Mouse (Mus musculus) erythroblast, embryonic 14.5 days (primary cell): ENCODE data around the gene Sft2d2.

Source experiments
- GATA1 ChIP-seq: IDR thresholded peaks from 2 replicates; pipeline ENCODE4 v1.6.1; 2012; ENCODE audit warnings: low read length, inconsistent platforms, mixed read lengths
- TAL1 ChIP-seq: IDR thresholded peaks from 3 replicates; pipeline ENCODE4 v1.6.1; 2012; ENCODE audit warnings: low read length, inconsistent platforms, mixed read lengths

- TF ChIP-seq GATA1 (no peak), TAL1 (no peak)
These were observed 5.2 kb downstream of the Sft2d2 start for GRCm38 (mm10) chr1:165188806-165189580.
